8 mouse cellular contexts compared by ENCODE assay signal in the genomic region with DNA sequence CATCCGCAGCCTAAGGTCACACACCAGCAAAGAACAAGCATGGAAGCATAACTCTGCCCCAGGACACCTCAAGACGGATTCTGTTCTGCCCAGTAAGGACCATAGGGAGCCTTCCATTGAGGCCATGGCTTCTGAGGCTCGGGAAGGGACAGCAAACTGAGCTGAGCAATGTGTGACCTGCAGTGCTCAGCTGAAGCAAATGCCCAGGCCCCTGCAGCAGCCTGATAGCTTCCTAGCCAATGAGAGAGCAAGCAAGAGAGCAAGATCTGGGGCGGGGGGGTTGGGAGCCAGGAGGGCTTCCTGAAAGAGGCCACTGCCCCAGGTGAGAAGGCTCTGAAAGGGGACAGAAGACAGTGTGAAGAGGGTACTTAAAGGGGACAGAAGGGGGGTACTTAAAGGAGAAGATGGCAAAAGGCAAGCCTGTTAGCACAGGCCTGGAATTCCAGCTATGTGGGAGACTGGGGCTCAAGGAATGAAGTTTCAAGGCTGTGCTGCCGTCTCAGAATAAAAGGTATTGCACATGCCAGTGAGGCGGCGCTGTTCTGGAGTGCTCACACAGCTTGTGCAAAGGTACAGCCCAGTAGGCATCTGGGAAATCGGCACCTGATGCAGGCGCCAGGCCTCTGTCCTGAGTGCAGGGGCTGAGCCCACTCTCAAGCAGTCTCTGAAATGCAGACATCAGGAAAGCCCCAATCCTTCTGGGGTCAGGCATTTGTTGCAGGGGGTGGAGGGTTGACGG.
A peak's percentile ranks its signal among the peaks of the same experiment; 100 is the strongest.
DNase-seq lines count a peak whose midpoint lies in the region; ATAC-seq and TF ChIP-seq lines count a peak whose summit lies in the region.
"Had no signal": no experiment of that assay in that cellular context is flagged by ENCODE, and none has a peak within 500 bp of the region (broad histone marks: within the 10 kb centered on the region; RNA-seq: fewer than 3 reads in every experiment).

No protein-coding gene starts in this region.

- no peaks in the 10 kb centered on the region for H3K36me3 ChIP-seq in kidney, embryonic 14.5 days (ENCODE audit: control insufficient read depth, insufficient read depth, low read length)
- no peaks in the 10 kb centered on the region for H3K36me3 ChIP-seq in small intestine, adult 2 months (ENCODE audit: control insufficient read depth, insufficient read depth, low read length)

- 48% methylated on average over 10 of the region's 10 CpGs for WGBS in kidney, embryonic 14.5 days
- 53% methylated on average over 10 of the region's 10 CpGs for WGBS in small intestine, adult 2 months

- H3K4me2 ChIP-seq in kidney, embryonic 14.5 days (replicated peaks; ENCODE audit: low read depth, low read length), result no peak overlapping the region; the same call in 1 of the 2 replicates

- no peak for ATAC-seq in kidney, embryonic 14.5 days (ENCODE audit: low FRiP score, low TSS enrichment)

- DNase-seq in kidney, adult 18-20 months, result no peak
- DNase-seq in kidney, postnatal 14 days, result peak; percentile 47
- no peak for DNase-seq in gastrocnemius, adult 8-10 months (ENCODE audit: low spot score in 2 of 2)
- DNase-seq in thymus, postnatal 4 days, result no peak
- DNase-seq: cerebellum, adult 11 months had no signal

- no peak for TF ChIP-seq POLR2A in embryonic fibroblast, embryonic 13.5 days (IDR thresholded peaks at IDR 0.05; ENCODE audit: low read depth, low read length)
- no peak for TF ChIP-seq POLR2A in small intestine, adult 2 months (IDR thresholded peaks at IDR 0.05; ENCODE audit: low read depth, low read length)

- H3K9ac ChIP-seq in kidney, embryonic 14.5 days (ENCODE audit: low read depth, low read length), result no peak overlapping the region; the same call in 1 of the 2 replicates

- peaks cover 56% of the 10 kb centered on the region for H3K4me1 ChIP-seq in kidney, embryonic 14.5 days (ENCODE audit: control insufficient read depth, insufficient read depth, low read length)
- peaks cover 43% of the 10 kb centered on the region for H3K4me1 ChIP-seq in embryonic fibroblast, embryonic 13.5 days (ENCODE audit: control insufficient read depth, insufficient read depth, low read length)
- H3K4me1 ChIP-seq in small intestine, adult 2 months (ENCODE audit: control insufficient read depth, insufficient read depth, insufficient read length, low read length), result peaks cover 11% of the 10 kb centered on the region; the same call in 1 of the 2 replicates

- H3K27me3 ChIP-seq in kidney, embryonic 14.5 days (ENCODE audit: control insufficient read depth, insufficient read depth, low read length), result no peaks in the 10 kb centered on the region
- H3K27me3 ChIP-seq in small intestine, adult 2 months (ENCODE audit: control insufficient read depth, insufficient read depth, low read length), result no peaks in the 10 kb centered on the region; the same call in 1 of the 2 replicates

- H3K4me3 ChIP-seq in kidney, embryonic 14.5 days (ENCODE audit: low read length), result no peak overlapping the region
- H3K4me3 ChIP-seq in embryonic fibroblast, embryonic 13.5 days (ENCODE audit: insufficient read depth, low read length), result no peak overlapping the region
- H3K4me3 ChIP-seq in small intestine, adult 2 months (ENCODE audit: low read depth, low read length), result no peak overlapping the region

- 0 out of 2 replicates have a peak, but pooled peaks have one; percentile 3 for TF ChIP-seq CTCF in embryonic fibroblast, embryonic 13.5 days (IDR thresholded peaks at IDR 0.05; ENCODE audit: borderline replicate concordance, insufficient read depth, low read length)
- TF ChIP-seq CTCF in small intestine, adult 2 months (IDR thresholded peaks at IDR 0.05; ENCODE audit: extremely low read depth, insufficient read length, insufficient replicate concordance, low read depth, low read length), result no peak

- H3K9me3 ChIP-seq in kidney, embryonic 14.5 days (ENCODE audit: control insufficient read depth, low read length), result no peaks in the 10 kb centered on the region

- peak overlapping the region; percentile 57 for H3K27ac ChIP-seq in kidney, embryonic 14.5 days (ENCODE audit: low read depth, low read length)
- H3K27ac ChIP-seq in embryonic fibroblast, embryonic 13.5 days (ENCODE audit: insufficient read depth, low read length), result peak overlapping the region; percentile 39; the same call in 1 of the 2 replicates
- H3K27ac ChIP-seq in small intestine, adult 2 months (ENCODE audit: insufficient read depth, low read depth, low read length), result peak overlapping the region; percentile 18; the same call in 1 of the 2 replicates
